Comparison of ENCODE assay signal across 14 mouse cellular contexts in genomic region chr12:84818496-84818895, GRCm38 (mm10). TPM values are rescaled to one million over a fixed set of nuclear protein-coding genes. Genes with fewer than 3 reads are reported as not detected.
A peak's percentile ranks its signal among the peaks of the same experiment; 100 is the strongest.
DNase-seq lines count a peak whose midpoint lies in the region; ATAC-seq and TF ChIP-seq lines count a peak whose summit lies in the region.
"Had no signal": no experiment of that assay in that cellular context is flagged by ENCODE, and none has a peak within 500 bp of the region (broad histone marks: within the 10 kb centered on the region; RNA-seq: fewer than 3 reads in every experiment).

No protein-coding gene starts in this region.

- TF ChIP-seq RAD21 in MEL (IDR thresholded peaks at IDR 0.05; ENCODE audit: low read depth, low read length), result peak; percentile 7; the same call in 1 of the 2 replicates

- TF ChIP-seq EP300 in MEL (IDR thresholded peaks at IDR 0.05; ENCODE audit: low read depth in 1 of 2, low read length in 2 of 2), result no peak

- peak; percentile 51 for TF ChIP-seq CTCF in layer of hippocampus, adult 2 months (conservative IDR thresholded peaks at IDR 0.05)
- TF ChIP-seq CTCF in MEL (IDR thresholded peaks at IDR 0.05 in 2 of 3, conservative IDR thresholded peaks at IDR 0.05 in 1 of 3; ENCODE audit: control insufficient read depth in 1 of 3, insufficient read depth in 1 of 3, low read depth in 2 of 3, low read length in 3 of 3, poor library complexity in 1 of 3, severe bottlenecking in 1 of 3), result peak; percentile 29 to 41 (median 40); a peak in 5 of 6 replicates

- no peaks in the 10 kb centered on the region for H3K79me2 ChIP-seq in MEL (ENCODE audit: control insufficient read depth, insufficient read depth, low read length, poor library complexity)

- H3K9ac ChIP-seq in MEL (ENCODE audit: control insufficient read depth, low read depth, low read length, poor library complexity, severe bottlenecking), result no peak overlapping the region
- H3K9ac ChIP-seq: embryonic facial prominence, embryonic 13.5 days; lung, embryonic 15.5 days; stomach, embryonic 15.5 days had no signal

- peaks cover 3 to 4% of the 10 kb centered on the region in 2 experiments; a peak in 3 of 4 replicates for H3K4me1 ChIP-seq in MEL (ENCODE audit: control insufficient read depth in 1 of 2, insufficient read depth in 2 of 2, low read length in 2 of 2)
- H3K4me1 ChIP-seq: stomach, embryonic 15.5 days had no signal

- no peak for TF ChIP-seq POLR2A in MEL (IDR thresholded peaks at IDR 0.05; ENCODE audit: control insufficient read depth in 1 of 2, insufficient read depth in 1 of 2, low read depth in 1 of 2, low read length in 2 of 2, poor library complexity in 1 of 2)

- no peak overlapping the region for H3K27ac ChIP-seq in layer of hippocampus, adult 2 months
- no peak overlapping the region for H3K27ac ChIP-seq in MEL (ENCODE audit: control insufficient read depth, low read depth, low read length)
- H3K27ac ChIP-seq: embryonic facial prominence, embryonic 13.5 days; lung, embryonic 15.5 days; stomach, embryonic 15.5 days had no signal

- H3K27me3 ChIP-seq in MEL (ENCODE audit: control insufficient read depth in 1 of 2, insufficient read depth in 2 of 2, low read length in 2 of 2), result peaks cover 0 to 1% of the 10 kb centered on the region in 2 experiments; a peak in 2 of 4 replicates
- H3K27me3 ChIP-seq: embryonic facial prominence, embryonic 13.5 days; lung, embryonic 15.5 days; stomach, embryonic 15.5 days had no signal

- H3K36me3 ChIP-seq in MEL (ENCODE audit: control insufficient read depth in 1 of 2, insufficient read depth in 2 of 2, low read length in 2 of 2), result no peaks in the 10 kb centered on the region; a peak in 2 of 4 replicates
- H3K36me3 ChIP-seq: embryonic facial prominence, embryonic 13.5 days; lung, embryonic 15.5 days; stomach, embryonic 15.5 days had no signal

- H3K9me3 ChIP-seq in MEL (replicated peaks; ENCODE audit: insufficient read depth, low read length), result no peaks in the 10 kb centered on the region
- H3K9me3 ChIP-seq: embryonic facial prominence, embryonic 13.5 days; lung, embryonic 15.5 days; stomach, embryonic 15.5 days had no signal

- H3K4me3 ChIP-seq in layer of hippocampus, adult 2 months, result no peak overlapping the region
- H3K4me3 ChIP-seq in MEL (ENCODE audit: control insufficient read depth in 1 of 2, insufficient read depth in 1 of 2, low read depth in 2 of 2, low read length in 2 of 2), result no peak overlapping the region
- H3K4me3 ChIP-seq: embryonic facial prominence, embryonic 13.5 days; lung, embryonic 15.5 days; stomach, embryonic 15.5 days had no signal

- DNase-seq in layer of hippocampus, adult 2 months (ENCODE audit: low spot score in 2 of 2), result no peak
- no peak for DNase-seq in layer of hippocampus, adult 9-11 months
- peak; percentile 25 for DNase-seq in MEL (ENCODE audit: low read depth, low spot score)
- no peak for DNase-seq in cerebellum, postnatal 4 days (ENCODE audit: low spot score in 2 of 2)
- DNase-seq in heart, adult 18-20 months, result no peak
- DNase-seq: cerebellum, postnatal 36 days; thymus, postnatal 4 days had no signal

- ATAC-seq in granulocyte monocyte progenitor cell, adult 5-6 weeks (replicated peaks; ENCODE audit: poor library complexity, severe bottlenecking), result 0 out of 2 replicates have a peak, but pooled peaks have one; percentile 16
- peak; percentile 37; the same call in 1 of the 2 replicates for ATAC-seq in megakaryocyte progenitor cell, adult 5-6 weeks (replicated peaks; ENCODE audit: poor library complexity)
- ATAC-seq in cerebellum, adult (ENCODE audit: insufficient number of reproducible peaks, low FRiP score, low TSS enrichment), result no peak
- ATAC-seq: forebrain, embryonic 14.5 days had no signal

TF ChIP-seq in MEL, 35 proteins besides CTCF, POLR2A, EP300 and RAD21:
- TF ChIP-seq ZMIZ1 (IDR thresholded peaks at IDR 0.05; ENCODE audit: low read depth, low read length) (no peak), USF1 (IDR thresholded peaks at IDR 0.05; ENCODE audit: low read depth, low read length) (0 out of 2 replicates have a peak, but pooled peaks have one; percentile 6)

RNA-seq across cellular contexts. Expression of gene Isca2, which starts 45.4 kb away (rescaled TPM):
- 10 to 100 TPM; 51.6 to 64.3 TPM for total RNA-seq in layer of hippocampus, adult 2 months (2021)
- total RNA-seq in MEL (2012; rRNA removed), result 60.4 and 70.6 TPM in 2 replicates
- polyA plus RNA-seq in MEL (2012; ENCODE audit: insufficient read depth in 1 of 2, insufficient read length in 2 of 2, low read depth in 1 of 2, low replicate concordance in 2 of 2, missing spikeins in 1 of 2), result 10 to 100 TPM in 1 of 2 experiments, not detected in 1; 71.1 TPM
- total RNA-seq in granulocyte monocyte progenitor cell, adult 5-6 weeks (2014; fragmentation: Nextera tagmentation), result 81.7 and 107 TPM in 2 replicates
- 58.6 and 66.2 TPM in 2 replicates for total RNA-seq in granulocyte monocyte progenitor cell, adult 5-6 weeks (2017)
- 98.8 and 111 TPM in 2 replicates for total RNA-seq in megakaryocyte progenitor cell, adult 5-6 weeks (2015)
- 53.8 and 67.5 TPM in 2 replicates for total RNA-seq in megakaryocyte progenitor cell, adult 5-6 weeks (2017)
- total RNA-seq in heart, adult 18-20 months (2021), result 10 to 100 TPM; 88.4 to 92.6 TPM

RNA-seq across cellular contexts. Expression of gene Npc2, which starts 45.5 kb away (rescaled TPM):
- 10 to 100 TPM; 25.9 to 28.2 TPM for total RNA-seq in layer of hippocampus, adult 2 months (2021)
- 45.2 and 48.9 TPM in 2 replicates for total RNA-seq in MEL (2012; rRNA removed)
- polyA plus RNA-seq in MEL (2012; ENCODE audit: insufficient read depth in 1 of 2, insufficient read length in 2 of 2, low read depth in 1 of 2, low replicate concordance in 2 of 2, missing spikeins in 1 of 2), result 10 to 100 TPM in 1 of 2 experiments, not detected in 1; 63.1 TPM
- 127 and 145 TPM in 2 replicates for total RNA-seq in granulocyte monocyte progenitor cell, adult 5-6 weeks (2014; fragmentation: Nextera tagmentation)
- 85.9 and 86.0 TPM in 2 replicates for total RNA-seq in granulocyte monocyte progenitor cell, adult 5-6 weeks (2017)
- 98.8 and 112 TPM in 2 replicates for total RNA-seq in megakaryocyte progenitor cell, adult 5-6 weeks (2015)
- total RNA-seq in megakaryocyte progenitor cell, adult 5-6 weeks (2017), result 65.3 and 70.9 TPM in 2 replicates
- total RNA-seq in heart, adult 18-20 months (2021), result 10 to 100 TPM; 29.6 to 35.3 TPM

RNA-seq across cellular contexts. Expression of gene Ltbp2, which starts 57.8 kb away (rescaled TPM):
- under 1 TPM; 0.26 to 0.71 TPM for total RNA-seq in layer of hippocampus, adult 2 months (2021)
- 0.08 TPM in 1 of 2 replicates, not detected in the other for total RNA-seq in MEL (2012; rRNA removed)
- polyA plus RNA-seq in MEL (2012; ENCODE audit: insufficient read depth in 1 of 2, insufficient read length in 2 of 2, low read depth in 1 of 2, low replicate concordance in 2 of 2, missing spikeins in 1 of 2), result under 1 TPM in 1 of 2 experiments, not detected in 1; 0.01 TPM
- not detected in 2 replicates for total RNA-seq in granulocyte monocyte progenitor cell, adult 5-6 weeks (2014; fragmentation: Nextera tagmentation)
- not detected in 2 replicates for total RNA-seq in granulocyte monocyte progenitor cell, adult 5-6 weeks (2017)
- not detected in 2 replicates for total RNA-seq in megakaryocyte progenitor cell, adult 5-6 weeks (2015)
- 1.2 TPM in 1 of 2 replicates, not detected in the other for total RNA-seq in megakaryocyte progenitor cell, adult 5-6 weeks (2017)
- 1 to 10 TPM; 1.3 to 3.0 TPM for total RNA-seq in heart, adult 18-20 months (2021)
- polyA plus RNA-seq: forebrain, embryonic 14.5 days had no signal
